Mouse (Mus musculus) R1 (cell line): ENCODE results near the gene Grik2.

Experiments used
- DNase-seq: peaks from one replicate; pipeline ENCODE4 v3.0.0-alpha.2; 2018; ENCODE audit warnings: low read depth, low spot score

Gene Grik2

DNA sequence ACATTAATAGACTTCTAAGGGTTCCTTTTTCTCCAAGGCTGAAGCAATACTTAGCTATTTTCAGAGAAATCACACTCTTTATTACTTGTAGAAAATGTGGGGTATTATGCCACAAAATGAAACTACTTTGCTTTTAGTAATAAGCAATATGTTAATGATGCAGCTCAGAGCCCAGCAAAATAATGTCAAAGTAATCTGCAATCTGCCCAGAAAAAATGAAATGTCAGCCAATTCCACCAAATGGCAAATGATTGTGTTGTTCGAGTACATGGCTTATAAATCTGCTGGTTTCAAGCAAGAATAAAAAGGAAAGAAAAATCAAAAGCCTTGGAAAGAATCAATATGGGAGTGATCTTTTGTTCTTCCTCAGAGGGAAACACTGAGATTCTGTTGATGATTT, 136.2 kb downstream of the Grik2 start:
- no peak for DNase-seq

DNA sequence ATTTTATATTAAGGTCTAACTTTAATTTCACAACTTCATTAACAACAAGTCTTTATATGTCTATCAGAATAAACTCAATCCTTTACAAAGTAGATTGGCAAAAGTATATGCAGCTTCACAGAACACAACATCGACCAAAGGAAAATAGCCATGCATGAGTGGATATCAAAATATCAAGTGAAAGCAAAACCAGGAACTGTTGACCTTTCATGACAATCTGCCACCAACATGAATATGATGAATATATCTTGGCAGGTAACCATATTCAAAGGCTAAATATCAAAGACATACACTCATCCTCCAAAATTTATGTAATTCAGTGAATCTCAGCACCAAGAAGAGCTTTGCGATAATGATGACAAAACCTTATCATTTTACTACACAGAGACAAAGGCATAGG, 141.4 kb downstream of the Grik2 start:
- no peak for DNase-seq

GRCm38 (mm10) chr10:49639901-49640300, 148.7 kb downstream of the Grik2 start:
- DNase-seq: no peak

DNA sequence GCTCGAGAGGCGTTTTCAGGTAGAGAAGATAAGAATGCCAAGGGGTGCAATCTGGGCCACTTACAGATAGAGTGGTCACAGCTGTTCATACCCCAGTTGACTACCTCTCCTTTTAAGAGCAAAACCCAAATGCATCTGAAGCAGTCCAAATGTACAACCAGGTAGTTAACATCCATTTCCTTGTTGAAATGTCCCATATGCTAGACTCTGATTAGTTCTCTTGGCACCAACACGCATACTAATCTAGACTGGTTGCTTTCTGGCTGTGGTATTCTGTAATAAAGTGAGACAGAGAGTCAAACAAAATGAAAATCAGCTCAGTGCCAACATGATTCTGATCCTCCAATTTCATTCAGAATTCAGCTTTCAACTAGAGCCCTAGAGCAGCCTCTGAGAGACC, 164.6 kb downstream of the Grik2 start:
- DNase-seq: no peak

- no peak for DNase-seq
These were observed 190.9 kb downstream of the Grik2 start for GRCm38 (mm10) chr10:49597652-49598051.

DNA sequence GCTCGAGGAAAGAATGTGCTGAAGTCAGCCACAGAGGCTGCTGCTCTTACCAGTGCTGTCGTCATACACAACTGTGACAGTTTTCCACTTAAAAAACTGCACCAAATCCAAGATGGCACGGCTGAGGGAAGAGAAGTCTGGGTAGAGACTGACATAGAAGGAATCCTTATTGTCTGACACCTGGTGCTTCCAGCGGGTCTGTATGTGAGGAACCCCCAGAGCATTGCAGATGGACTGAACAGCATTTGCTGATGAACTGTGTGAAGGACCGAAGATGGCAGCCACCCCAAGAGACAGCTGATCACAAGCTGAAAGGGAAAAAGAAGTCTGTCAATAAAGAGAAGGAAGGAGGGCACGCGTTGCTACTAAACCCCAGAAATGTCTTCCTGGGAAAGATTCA, 215.1 kb downstream of the Grik2 start:
- no peak for DNase-seq

- DNase-seq: no peak
These were observed 228.6 kb downstream of the Grik2 start for GRCm38 (mm10) chr10:49559872-49560407.

GRCm38 (mm10) chr10:49542249-49542648, 246.3 kb downstream of the Grik2 start:
- DNase-seq: no peak

- no peak for DNase-seq
These were observed 268.8 kb downstream of the Grik2 start for GRCm38 (mm10) chr10:49519752-49520151.

GRCm38 (mm10) chr10:49500628-49501027, 287.9 kb downstream of the Grik2 start:
- DNase-seq: no peak

DNA sequence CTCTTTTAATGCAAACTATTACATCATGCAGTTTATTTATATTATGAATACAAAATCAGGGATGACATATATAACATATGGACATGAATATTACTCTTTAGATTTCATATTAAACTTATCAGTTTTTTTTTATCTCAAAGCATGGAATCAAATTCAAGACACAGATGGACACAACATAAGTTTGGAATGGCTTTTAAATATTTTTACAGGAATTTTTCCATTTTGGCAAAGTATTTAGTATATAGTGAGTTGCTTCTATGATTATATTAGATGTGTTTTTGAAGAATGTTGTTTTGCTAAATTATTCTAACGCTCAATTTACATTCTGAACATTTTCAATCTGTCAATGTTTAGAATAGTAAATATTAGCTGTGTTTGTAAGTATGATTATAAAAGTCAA, 291.3 kb downstream of the Grik2 start:
- DNase-seq: no peak

DNA sequence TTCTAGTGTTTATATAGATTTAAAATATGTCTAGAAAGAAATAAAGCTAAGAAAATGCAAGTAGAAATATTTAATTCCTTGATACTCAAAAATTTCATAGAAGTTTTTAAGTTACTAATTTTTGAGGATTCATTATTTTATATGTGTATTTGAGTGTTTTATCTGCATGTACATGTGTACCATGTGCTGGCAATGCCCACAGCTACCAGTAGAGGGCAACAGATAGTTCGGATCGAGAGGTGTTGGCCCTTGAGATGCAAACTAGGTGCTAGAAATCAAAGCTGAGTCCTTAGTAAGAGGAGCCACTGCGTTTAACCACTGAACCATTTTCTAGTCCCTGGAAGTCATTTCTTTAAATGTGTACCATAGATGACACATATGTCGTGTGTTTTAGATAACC, 307.1 kb downstream of the Grik2 start:
- peak; percentile 65 for DNase-seq

DNA sequence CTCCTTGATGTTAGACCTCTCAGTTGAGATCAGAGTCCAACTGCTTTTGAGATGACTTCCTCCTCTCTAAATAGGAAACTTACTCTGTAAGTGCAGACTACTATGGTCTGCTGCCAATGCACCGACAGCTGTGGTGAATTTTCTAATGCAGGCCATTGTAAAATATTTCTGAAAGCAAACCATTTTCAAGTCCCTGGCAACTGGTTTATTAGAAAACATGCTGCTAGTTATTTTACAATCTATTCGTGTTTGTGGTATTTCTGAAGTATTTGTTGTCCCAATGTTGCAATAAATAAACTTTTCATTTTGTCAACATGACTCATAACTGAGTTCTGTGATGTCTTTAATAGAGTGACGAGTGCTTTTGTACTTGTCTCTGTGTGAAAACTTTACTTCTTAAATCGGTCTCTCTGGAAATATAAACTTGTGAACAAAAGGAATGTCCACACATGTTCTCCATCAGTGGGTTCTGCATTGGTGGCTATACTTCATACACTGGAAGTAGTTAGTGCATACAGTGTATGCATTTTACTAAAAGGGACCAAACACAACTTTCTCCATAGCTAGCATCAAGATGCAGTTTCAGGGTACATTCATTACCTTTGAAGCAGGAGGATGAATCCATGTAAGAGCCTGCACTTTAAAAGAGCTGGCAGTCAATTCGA, 308.3 kb downstream of the Grik2 start:
- DNase-seq: no peak

DNA sequence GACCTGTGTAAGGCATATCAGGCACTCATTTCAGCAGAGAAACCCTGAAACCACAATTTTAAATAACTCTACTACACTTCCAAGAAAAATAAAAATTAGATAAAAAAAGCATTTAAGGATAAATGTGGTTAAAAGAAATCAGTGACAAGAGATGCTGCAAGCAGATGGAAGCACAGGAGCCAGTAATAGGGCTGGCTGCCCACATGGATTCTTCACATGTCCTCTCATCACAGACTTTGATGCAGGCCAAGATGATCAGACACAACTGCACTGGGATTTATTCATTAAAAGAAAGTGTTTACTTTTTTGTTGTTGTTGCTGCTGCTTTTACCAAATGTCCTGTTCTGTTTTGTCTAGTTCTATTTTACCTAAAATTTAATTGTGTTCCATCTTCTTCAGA, 315.0 kb downstream of the Grik2 start:
- DNase-seq: no peak

DNA sequence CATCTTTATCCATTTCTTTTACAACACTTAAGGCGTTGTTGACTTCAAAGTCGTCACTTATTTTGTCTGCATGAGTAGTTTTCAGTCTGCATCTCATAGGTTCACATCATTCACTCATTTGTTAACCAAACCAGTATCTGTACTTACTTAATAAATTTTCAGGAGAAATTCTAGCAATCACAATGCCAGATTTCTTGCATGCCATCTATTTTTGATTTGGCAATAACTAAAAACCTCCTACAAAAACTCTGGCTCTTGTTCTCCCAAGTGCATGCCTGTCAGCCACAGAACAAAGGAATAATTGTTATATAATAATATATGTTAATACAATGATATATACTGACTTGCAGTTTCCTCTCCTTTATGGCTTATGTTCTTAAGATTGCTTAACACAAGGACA, 331.8 kb downstream of the Grik2 start:
- DNase-seq: no peak

DNA sequence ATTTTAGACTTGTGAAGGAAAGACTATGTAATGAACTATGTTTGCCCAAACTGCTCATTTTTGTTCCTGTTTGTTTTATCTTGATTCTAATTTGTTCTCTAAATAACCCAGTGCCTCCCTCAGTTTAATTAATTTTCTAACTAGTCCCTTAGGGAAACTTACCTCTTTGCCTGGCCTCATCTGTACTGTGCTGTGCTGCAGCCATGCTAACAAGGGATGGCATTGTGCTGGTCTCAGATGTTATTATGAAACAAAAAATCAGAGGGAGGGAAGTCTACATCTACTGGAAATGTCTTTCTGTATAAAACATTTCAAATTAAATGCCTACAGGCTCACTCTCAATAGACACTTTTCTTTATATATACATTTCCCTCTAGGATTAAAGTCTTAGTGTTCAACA, 335.0 kb downstream of the Grik2 start:
- no peak for DNase-seq

DNA sequence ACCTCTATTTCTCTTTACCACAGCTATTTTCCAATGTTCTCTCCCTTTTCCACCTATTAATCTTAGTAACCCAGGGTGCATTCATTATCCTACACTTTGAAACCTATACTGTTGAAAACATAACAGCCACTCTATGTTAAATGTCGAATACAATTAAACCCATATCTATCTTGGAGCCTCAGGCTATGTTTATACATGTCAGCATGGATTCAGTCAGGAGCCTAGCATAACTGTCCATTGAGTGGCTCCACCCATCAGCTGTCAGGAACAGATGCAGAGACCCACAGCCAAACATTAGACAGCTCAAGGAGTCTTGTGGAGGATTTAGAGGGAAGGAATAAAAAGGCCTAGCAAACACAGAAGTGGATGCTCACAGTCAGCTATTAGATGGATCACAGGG, 347.2 kb downstream of the Grik2 start:
- DNase-seq: no peak

- no peak for DNase-seq
These were observed 351.5 kb downstream of the Grik2 start for GRCm38 (mm10) chr10:49437057-49437456.

DNA sequence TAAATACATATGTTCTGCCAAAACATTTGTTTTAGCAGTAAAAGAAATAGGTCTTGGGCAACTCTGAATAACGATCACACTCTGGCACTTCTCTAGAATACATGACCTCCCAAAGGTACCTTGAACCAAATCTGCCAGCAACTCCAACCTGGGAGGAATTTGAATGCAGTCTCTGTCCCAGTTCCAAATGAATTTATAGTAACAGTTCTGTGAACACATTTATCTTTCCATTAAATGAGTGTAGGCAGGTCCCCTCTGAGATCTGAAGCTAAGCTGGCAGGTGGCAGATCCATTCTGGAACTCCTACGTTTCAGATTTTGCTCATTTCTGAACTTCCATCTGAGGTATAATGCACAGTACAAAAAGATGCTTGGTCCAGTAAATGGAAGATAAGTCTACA, 352.3 kb downstream of the Grik2 start:
- DNase-seq: no peak

DNA sequence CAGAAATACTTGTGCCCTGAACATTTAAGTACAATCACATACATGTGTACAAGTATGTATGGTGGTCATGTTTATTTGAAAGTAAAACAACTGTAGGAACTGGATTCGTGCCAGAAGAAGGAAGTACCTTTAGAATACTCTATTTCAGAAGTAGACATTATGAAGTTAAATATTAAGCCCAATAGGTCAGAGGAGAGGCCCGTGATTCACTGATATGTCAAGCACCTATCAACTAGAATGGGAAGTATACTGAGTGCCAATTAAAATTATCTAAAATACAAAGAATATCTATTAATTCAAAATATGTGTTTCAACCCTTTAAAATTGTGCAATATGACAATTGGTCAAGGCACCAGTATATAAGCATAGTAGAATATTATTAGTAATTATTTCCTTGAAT, 355.7 kb downstream of the Grik2 start:
- DNase-seq: no peak

- DNase-seq: peak; percentile 98
These were observed 371.4 kb downstream of the Grik2 start for GRCm38 (mm10) chr10:49417206-49417605.

GRCm38 (mm10) chr10:49382996-49383395, 405.6 kb downstream of the Grik2 start:
- DNase-seq: no peak

DNA sequence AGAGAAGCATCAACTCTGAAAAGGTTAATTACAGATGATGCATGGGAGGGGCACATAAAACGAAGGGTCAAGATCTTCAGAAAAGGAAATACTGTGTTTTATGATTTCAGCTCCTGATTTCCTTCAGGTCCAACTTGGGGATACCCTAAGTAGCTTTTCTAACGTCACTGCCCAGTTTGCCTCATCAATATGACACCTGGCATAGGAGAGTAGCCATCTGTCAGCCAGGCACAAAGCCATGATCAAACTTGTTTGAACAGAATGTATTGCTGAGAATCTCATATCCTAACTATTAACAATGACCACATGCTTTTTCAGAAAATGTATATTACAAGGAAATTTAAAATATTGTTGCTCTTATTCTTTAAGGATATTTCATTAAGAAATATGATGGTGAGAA, 406.7 kb downstream of the Grik2 start:
- no peak for DNase-seq

DNA sequence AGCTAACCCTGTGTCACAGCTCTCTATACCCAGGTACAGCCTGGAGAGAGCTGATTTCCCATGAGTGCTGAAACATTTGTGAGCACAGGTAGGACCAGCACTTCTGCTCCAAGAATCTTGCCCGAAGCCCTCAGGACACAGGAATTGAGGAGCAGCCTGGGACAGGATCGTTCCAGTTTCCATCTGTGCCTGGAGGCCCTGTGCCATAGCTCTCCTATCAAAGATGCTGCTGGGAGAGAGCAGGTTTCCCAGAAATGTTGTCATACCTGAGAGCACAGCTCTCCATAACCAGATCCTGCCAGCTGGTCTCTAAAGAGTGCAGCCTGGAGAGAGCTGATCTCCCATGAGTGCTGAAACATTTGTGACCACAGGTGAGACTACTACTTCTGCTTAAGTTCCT, 420.0 kb downstream of the Grik2 start:
- no peak for DNase-seq
